Mouse (Mus musculus) liver, embryonic 11.5 days (tissue): ENCODE measurements around the gene Tac1. TPM values are rescaled to one million over a fixed set of nuclear protein-coding genes. Genes with fewer than 3 reads are reported as not detected.
"Not testable (repeated sequence)": the region's sequence is repeated elsewhere in the genome, so short reads cannot be mapped to it uniquely, and the experiment has no call there.

ENCODE experiments used
- ATAC-seq: fragments of 200-750 bp; cut with Nextera tagmentation; replicated peaks from 2 replicates; pipeline ENCODE4 v1.8.0; 2017; ENCODE audit warnings: moderate number of reproducible peaks, mild to moderate bottlenecking, moderate TSS enrichment, moderate library complexity; ENCODE audit not compliant: low FRiP score
- DNase-seq: peaks from one replicate; pipeline ENCODE4 v3.0.0-alpha.2; 2017; ENCODE audit warnings: low spot score
- H3K27ac ChIP-seq: fragments of 300-500 bp; sonication (generic); 2 replicates; pipeline ENCODE4 v1.5.1; 2014; ENCODE audit warnings: mild to moderate bottlenecking, low read depth, low read length, control low read depth
- H3K27me3 ChIP-seq: fragments of 300-500 bp; sonication (generic); replicated peaks from 2 replicates; pipeline ENCODE4 v1.6.1; 2014; ENCODE audit warnings: low read length, mixed read lengths; ENCODE audit not compliant: control insufficient read depth, insufficient read depth
- H3K36me3 ChIP-seq: fragments of 300-500 bp; sonication (generic); 2 replicates; pipeline ENCODE4 v1.6.1; 2014; ENCODE audit warnings: mild to moderate bottlenecking, low read length, moderate library complexity, mixed read lengths; ENCODE audit not compliant: control insufficient read depth, insufficient read depth
- H3K4me1 ChIP-seq: fragments of 300-500 bp; sonication (generic); replicated peaks from 2 replicates; pipeline ENCODE4 v1.6.1; 2014; ENCODE audit warnings: low read length, mixed read lengths; ENCODE audit not compliant: control insufficient read depth, insufficient read depth
- H3K4me2 ChIP-seq: fragments of 300-500 bp; sonication (generic); 2 replicates; pipeline ENCODE4 v1.6.1; 2014; ENCODE audit warnings: mild to moderate bottlenecking, control low read depth, moderate library complexity
- H3K4me3 ChIP-seq: fragments of 300-500 bp; sonication (generic); 2 replicates; pipeline ENCODE4 v1.5.1; 2014; ENCODE audit warnings: low read depth, low read length, control low read depth
- H3K9ac ChIP-seq: fragments of 300-500 bp; sonication (generic); 2 replicates; pipeline ENCODE4 v1.6.1; 2014; ENCODE audit warnings: low read depth, low read length, control low read depth
- H3K9me3 ChIP-seq: fragments of 300-500 bp; sonication (generic); 2 replicates; pipeline ENCODE4 v1.6.1; 2016; ENCODE audit warnings: low read length, inconsistent platforms, mixed read lengths; ENCODE audit not compliant: control insufficient read depth
- WGBS: fragments of 180-500 bp; shearing (Covaris S2); extraction: QIAGEN DNeasy Blood & Tissue Kit; methylation state at CpG from one replicate; pipeline ENCODE4 v1.1.7; 2014; 5-methylcytosine and 5-hydroxymethylcytosine counted together
- polyA plus RNA-seq: library from polyadenylated mRNA; unstranded; fragments of >200 nt; fragmentation: Nextera tagmentation; extraction: Ambion mirVana; gene quantifications from 2 replicates; pipeline ENCODE4 v1.2.1, GENCODE M21; 2014

Gene Tac1
- 0.32 TPM in 1 of 2 replicates, not detected in the other for polyA plus RNA-seq

- Histone ChIP-seq H3K36me3 (no peaks in the 10 kb centered on the region), H3K4me2 (peak within 1 kb of the TSS; percentile 42), H3K9me3 (no peaks in the 10 kb centered on the region), H3K27me3 (peaks cover 40% of the 10 kb centered on the region), H3K4me3 (peak within 1 kb of the TSS; percentile 8; the same call in 1 of the 2 replicates), H3K9ac (no peak within 1 kb of the TSS), H3K27ac (no peak within 1 kb of the TSS), H3K4me1 (no peaks in the 10 kb centered on the region)
- DNase-seq, result no peak
- no peak for ATAC-seq
- WGBS, result 1% methylated on average over 37 of the region's 37 CpGs
Observed at GRCm38 (mm10) chr6:7554829-7555391, at the start of gene Tac1. Tac1 (plus strand) TSS chr6:7554879.

GRCm38 (mm10) chr6:7543511-7543910 is 11.2 kb upstream of the Tac1 start:
- not testable (repeated sequence) for H3K4me3 ChIP-seq, H3K27me3 ChIP-seq, H3K4me1 ChIP-seq, H3K9ac ChIP-seq, DNase-seq, ATAC-seq, H3K9me3 ChIP-seq, H3K4me2 ChIP-seq, H3K27ac ChIP-seq, H3K36me3 ChIP-seq
- 83% methylated on average over 2 of the region's 2 CpGs for WGBS

- ATAC-seq (no peak), DNase-seq (no peak)
- no peaks in the 10 kb centered on the region for H3K9me3 ChIP-seq
- no peak overlapping the region for H3K4me3 ChIP-seq
- no peaks in the 10 kb centered on the region for H3K4me1 ChIP-seq
- no peak overlapping the region for H3K4me2 ChIP-seq
- peaks cover 40% of the 10 kb centered on the region for H3K27me3 ChIP-seq
- H3K36me3 ChIP-seq, result no peaks in the 10 kb centered on the region
- WGBS, result 4% methylated on average over 25 of the region's 25 CpGs
- H3K27ac ChIP-seq, result no peak overlapping the region
- H3K9ac ChIP-seq, result no peak overlapping the region
Observed at GRCm38 (mm10) chr6:7555688-7556476, 1.2 kb downstream of the Tac1 start.

- Histone ChIP-seq H3K9me3 (no peaks in the 10 kb centered on the region), H3K9ac (no peak overlapping the region), H3K27ac (no peak overlapping the region), H3K36me3 (no peaks in the 10 kb centered on the region), H3K4me3 (no peak overlapping the region), H3K4me1 (no peaks in the 10 kb centered on the region), H3K27me3 (peaks cover 40% of the 10 kb centered on the region), H3K4me2 (no peak overlapping the region)
- ATAC-seq, result no peak
- DNase-seq, result no peak
Observed at GRCm38 (mm10) chr6:7558164-7558563, 3.5 kb downstream of the Tac1 start.

- Histone ChIP-seq H3K27me3 (0 out of 2 replicates have a peak, but pooled peaks cover 3% of the 10 kb centered on the region), H3K9ac (no peak overlapping the region), H3K36me3 (no peaks in the 10 kb centered on the region), H3K27ac (no peak overlapping the region), H3K9me3 (no peaks in the 10 kb centered on the region), H3K4me1 (no peaks in the 10 kb centered on the region), H3K4me3 (no peak overlapping the region), H3K4me2 (no peak overlapping the region)
- ATAC-seq, result no peak
- 71% methylated on average over 6 of the region's 6 CpGs for WGBS
- no peak for DNase-seq
Observed at GRCm38 (mm10) chr6:7562524-7562923, 7.8 kb downstream of the Tac1 start.

- H3K4me2 ChIP-seq, result no peak overlapping the region
- no peaks in the 10 kb centered on the region for H3K9me3 ChIP-seq
- WGBS, result 74% methylated on average over 3 of the region's 3 CpGs
- H3K27me3 ChIP-seq, result no peaks in the 10 kb centered on the region
- no peak overlapping the region for H3K4me3 ChIP-seq
- no peak overlapping the region for H3K27ac ChIP-seq
- no peak overlapping the region for H3K9ac ChIP-seq
- no peaks in the 10 kb centered on the region for H3K36me3 ChIP-seq
- DNase-seq (no peak), ATAC-seq (no peak)
- H3K4me1 ChIP-seq, result no peaks in the 10 kb centered on the region
Observed at GRCm38 (mm10) chr6:7564537-7564936, 9.9 kb downstream of the Tac1 start.

- Histone ChIP-seq H3K4me2 (no peak overlapping the region), H3K9me3 (no peaks in the 10 kb centered on the region), H3K27me3 (no peaks in the 10 kb centered on the region), H3K4me3 (no peak overlapping the region), H3K4me1 (no peaks in the 10 kb centered on the region), H3K9ac (no peak overlapping the region), H3K27ac (no peak overlapping the region), H3K36me3 (no peaks in the 10 kb centered on the region)
- DNase-seq, result no peak
- no peak for ATAC-seq
- 79% methylated on average over 1 of the region's 1 CpGs for WGBS
Observed at GRCm38 (mm10) chr6:7571144-7571543, 16.5 kb downstream of the Tac1 start.

- 67% methylated on average over 1 of the region's 1 CpGs for WGBS
- Histone ChIP-seq H3K27ac (no peak overlapping the region), H3K27me3 (no peaks in the 10 kb centered on the region), H3K9me3 (no peaks in the 10 kb centered on the region), H3K4me1 (no peaks in the 10 kb centered on the region), H3K9ac (no peak overlapping the region), H3K36me3 (no peaks in the 10 kb centered on the region), H3K4me3 (no peak overlapping the region), H3K4me2 (no peak overlapping the region)
- no peak for DNase-seq
- no peak for ATAC-seq
Observed at GRCm38 (mm10) chr6:7578031-7578430, 23.4 kb downstream of the Tac1 start.

GRCm38 (mm10) chr6:7594445-7594844 is 39.8 kb downstream of the Tac1 start:
- H3K9ac ChIP-seq, result no peak overlapping the region
- no peak overlapping the region for H3K4me2 ChIP-seq
- 76% methylated on average over 2 of the region's 2 CpGs for WGBS
- no peak for DNase-seq
- H3K4me3 ChIP-seq, result no peak overlapping the region
- no peaks in the 10 kb centered on the region for H3K36me3 ChIP-seq
- no peaks in the 10 kb centered on the region for H3K4me1 ChIP-seq
- no peaks in the 10 kb centered on the region for H3K27me3 ChIP-seq
- H3K9me3 ChIP-seq, result no peaks in the 10 kb centered on the region
- no peak overlapping the region for H3K27ac ChIP-seq
- no peak for ATAC-seq
